Mouse (Mus musculus) lung, adult 2 months (tissue): ENCODE results near the gene Srp54a. TPM values are rescaled to one million over a fixed set of nuclear protein-coding genes. Genes with fewer than 3 reads are reported as not detected.
"Not testable (repeated sequence)": the region's sequence is repeated elsewhere in the genome, so short reads cannot be mapped to it uniquely, and the experiment has no call there.

Source experiments
- DNase-seq: peaks from one replicate; pipeline ENCODE4 v3.0.0; 2022
- H3K4me1 ChIP-seq: fragments of 200-500 bp; 2 replicates; pipeline ENCODE4 v1.6.1; 2011; ENCODE audit warnings: low read length; ENCODE audit not compliant: control insufficient read depth, insufficient read depth
- H3K4me3 ChIP-seq: fragments of 200-500 bp; replicated peaks from 2 replicates; pipeline ENCODE3; 2011; ENCODE audit warnings: low read depth, mild to moderate bottlenecking, control low read depth, low read length; ENCODE audit errors: extremely low read depth
- CTCF ChIP-seq: fragments of 200-500 bp; IDR thresholded peaks from 2 replicates; pipeline ENCODE4 v1.5.1; 2011; ENCODE audit warnings: mild to moderate bottlenecking, low read length, control low read depth; ENCODE audit not compliant: insufficient read depth
- POLR2A ChIP-seq: fragments of 200-500 bp; IDR thresholded peaks from 2 replicates; pipeline ENCODE4 v1.6.1; 2011; ENCODE audit warnings: low read depth, mild to moderate bottlenecking, control low read depth, low read length, borderline replicate concordance; ENCODE audit errors: extremely low read depth
- WGBS: fragments of 180-500 bp; shearing (Covaris S2); methylation state at CpG from one replicate; pipeline ENCODE4 v1.1.7; 2018; 5-methylcytosine and 5-hydroxymethylcytosine counted together
- polyA plus RNA-seq: library from polyadenylated mRNA; depleted of rRNA; stranded (reverse); fragments of >200 nt; gene quantifications from 2 replicates; pipeline ENCODE4 v1.2.3, GENCODE M21; 2012

The Srp54a gene
- polyA plus RNA-seq, 1 experiment: 16.7 TPM

DNA sequence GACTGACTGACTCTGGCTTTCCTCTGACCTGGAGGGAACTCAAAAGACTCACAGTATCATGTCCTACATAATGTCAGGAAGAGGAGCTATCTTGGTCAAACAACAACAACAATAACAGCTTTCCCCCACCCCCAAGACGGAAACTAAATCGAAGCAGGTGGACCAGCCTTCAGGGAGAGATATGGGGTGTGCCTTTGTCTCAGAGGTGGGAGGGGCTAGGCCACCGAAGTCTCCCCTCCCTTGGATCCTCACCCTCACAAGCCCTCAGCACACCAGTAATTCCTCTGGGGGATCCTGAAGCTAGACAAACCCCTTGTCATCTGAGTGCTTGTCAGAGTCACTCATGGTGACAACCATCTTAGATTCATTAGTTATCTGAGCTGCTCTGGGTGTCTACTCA lies 20.2 kb upstream of the Srp54a start:
- DNase-seq: no peak
- Histone ChIP-seq H3K4me1 (no peaks in the 10 kb centered on the region), H3K4me3 (no peak overlapping the region)
- TF ChIP-seq CTCF (no peak), POLR2A (no peak)
- 36% methylated on average over 3 of the region's 3 CpGs for WGBS

DNA sequence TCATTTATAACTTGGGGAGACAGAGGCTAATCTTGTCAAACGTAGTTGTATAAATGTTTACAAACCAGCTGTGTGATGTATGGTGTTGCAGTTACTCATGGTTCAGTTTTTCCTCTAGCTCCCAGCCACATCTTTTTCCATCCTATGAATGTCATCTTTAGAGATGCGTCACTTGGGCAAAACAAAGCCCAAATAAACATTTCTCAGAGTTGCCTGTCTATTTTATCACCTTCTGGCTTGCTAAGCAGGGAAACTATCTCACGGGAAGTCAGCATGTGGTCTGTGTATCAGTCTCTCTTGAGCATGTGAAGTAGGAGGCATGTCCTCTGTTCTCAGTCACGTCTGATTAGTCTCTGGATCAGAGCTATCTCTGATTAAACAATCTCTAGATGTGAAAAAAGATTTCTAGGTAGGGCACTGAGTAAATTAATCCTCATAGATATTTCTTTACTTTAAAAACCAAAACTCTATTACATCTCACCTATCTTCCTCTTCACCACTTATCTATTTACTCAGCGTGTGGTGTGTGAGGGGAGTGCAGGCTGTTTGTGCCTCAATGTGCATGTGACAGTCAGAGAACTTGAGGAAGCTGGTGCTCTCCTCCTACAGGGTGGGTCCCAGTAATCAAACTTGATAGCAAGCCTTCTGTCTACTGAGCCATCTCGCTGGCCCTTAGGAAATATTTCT lies 19.7 kb upstream of the Srp54a start:
- no peak for DNase-seq
- TF ChIP-seq CTCF: no peak
- TF ChIP-seq POLR2A: no peak
- 58% methylated on average over 6 of the region's 6 CpGs for WGBS
- Histone ChIP-seq H3K4me3 (no peak overlapping the region), H3K4me1 (no peaks in the 10 kb centered on the region)

DNA sequence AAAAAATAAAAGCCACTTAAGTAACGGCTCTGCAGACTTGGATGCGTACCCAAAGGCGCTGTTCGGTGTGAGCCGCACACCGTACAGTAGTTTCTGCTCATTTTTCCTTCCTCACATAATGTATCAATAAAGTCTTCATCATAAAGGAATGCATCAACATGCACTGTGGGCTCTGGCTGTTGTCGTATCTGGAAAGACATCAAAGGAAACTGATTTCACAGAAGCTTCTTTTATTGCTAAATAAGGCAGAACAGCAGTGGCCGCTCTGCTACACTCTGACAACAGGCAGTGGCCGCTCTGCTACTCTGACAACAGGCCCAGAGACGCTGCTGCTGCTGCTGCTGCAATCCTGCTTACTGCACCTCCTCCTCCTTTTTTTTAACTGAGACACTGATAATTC lies 19.1 kb upstream of the Srp54a start:
- no peaks in the 10 kb centered on the region for H3K4me1 ChIP-seq
- 64% methylated on average over 10 of the region's 10 CpGs for WGBS
- TF ChIP-seq CTCF (no peak), POLR2A (no peak)
- no peak overlapping the region for H3K4me3 ChIP-seq
- no peak for DNase-seq

DNA sequence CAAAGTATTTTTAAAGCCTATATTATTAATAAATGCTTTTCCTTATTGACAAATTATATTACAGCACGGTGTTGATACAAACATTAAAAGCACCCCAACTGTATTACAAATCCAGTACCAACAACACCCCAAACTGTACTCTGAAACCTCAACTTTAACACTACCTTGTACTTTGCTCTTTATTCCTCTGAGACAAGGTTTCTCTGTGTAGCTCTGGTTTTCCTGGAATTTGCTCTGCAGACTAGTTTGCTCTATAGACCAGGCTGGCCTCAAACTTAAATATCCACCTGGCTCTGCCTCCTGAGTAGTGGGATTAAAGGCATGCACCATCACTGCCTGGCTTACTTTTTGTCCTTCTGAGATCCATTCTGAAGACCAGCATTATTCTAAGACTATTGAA lies 17.9 kb upstream of the Srp54a start:
- TF ChIP-seq CTCF: no peak
- no peak for TF ChIP-seq POLR2A
- Histone ChIP-seq H3K4me1 (no peaks in the 10 kb centered on the region), H3K4me3 (no peak overlapping the region)
- 98% methylated on average over 1 of the region's 1 CpGs for WGBS
- DNase-seq: no peak

DNA sequence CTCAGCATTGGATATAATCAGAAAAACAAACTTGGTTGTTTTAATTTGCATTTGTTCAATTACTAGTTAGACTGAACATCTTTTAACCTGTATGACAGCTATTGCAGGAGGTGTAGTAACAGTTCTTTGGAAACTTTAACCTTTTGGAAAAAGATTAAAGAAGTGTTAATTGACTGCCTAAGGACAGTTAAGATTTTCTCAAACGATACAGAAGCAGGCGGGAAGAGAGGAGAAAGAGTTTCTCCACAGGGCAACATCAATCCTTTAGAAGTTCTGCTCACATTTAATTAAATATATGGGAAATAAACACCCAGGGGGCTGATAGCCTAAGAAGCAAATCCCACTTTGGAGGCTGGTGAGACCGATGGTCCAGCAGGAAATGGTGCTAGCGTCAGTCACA lies 7.6 kb upstream of the Srp54a start:
- H3K4me1 ChIP-seq: no peaks in the 10 kb centered on the region
- H3K4me3 ChIP-seq: no peak overlapping the region
- WGBS: 53% methylated on average over 4 of the region's 4 CpGs
- TF ChIP-seq CTCF (no peak), POLR2A (no peak)
- DNase-seq: no peak

DNA sequence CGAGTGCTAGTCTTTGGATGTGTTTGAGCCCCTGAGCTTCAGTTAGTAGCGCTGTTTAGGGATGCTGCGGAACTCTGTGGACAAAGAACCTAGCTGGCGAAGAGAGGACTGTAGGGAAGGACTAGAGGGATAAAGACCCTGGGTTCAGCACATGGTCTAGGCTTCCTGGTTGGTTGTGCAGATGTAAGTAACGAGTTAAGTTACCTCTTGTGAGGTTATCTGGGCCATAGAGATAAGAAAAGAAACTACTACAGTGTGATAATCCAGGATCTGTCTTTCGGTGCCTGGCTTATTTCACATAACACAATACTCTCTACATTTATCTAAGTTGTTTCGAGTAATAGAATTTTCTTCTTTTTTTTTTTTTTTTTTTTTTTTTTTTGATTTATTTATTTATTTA lies 6.4 kb upstream of the Srp54a start:
- 88% methylated on average over 7 of the region's 7 CpGs for WGBS

DNA sequence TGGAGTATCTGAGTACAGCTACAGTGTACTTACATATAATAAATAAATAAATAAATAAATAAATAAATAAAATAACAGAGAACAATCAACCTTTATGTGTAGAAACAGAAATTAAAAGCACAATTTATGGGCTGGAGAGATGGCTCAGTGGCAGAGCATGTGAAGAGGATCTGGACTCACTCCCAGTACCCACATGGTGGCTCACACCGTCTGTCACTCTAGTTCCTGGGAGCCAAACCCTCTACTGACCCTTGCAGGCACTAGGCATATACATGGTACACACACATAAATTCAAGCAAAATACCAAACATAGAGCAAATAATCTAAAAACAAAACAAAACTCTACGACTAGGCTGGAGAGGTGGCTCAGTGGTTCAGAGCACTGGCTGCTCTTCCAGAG lies 4.8 kb upstream of the Srp54a start:
- H3K4me3 ChIP-seq: no peak overlapping the region
- WGBS: 91% methylated on average over 2 of the region's 2 CpGs
- DNase-seq: no peak

More for the DNA sequence above, 6.4 kb upstream of the Srp54a start:
- Histone ChIP-seq H3K4me3 (no peak overlapping the region), H3K4me1 (no peaks in the 10 kb centered on the region)
- no peak for DNase-seq
- TF ChIP-seq POLR2A (no peak), CTCF (no peak)

DNA sequence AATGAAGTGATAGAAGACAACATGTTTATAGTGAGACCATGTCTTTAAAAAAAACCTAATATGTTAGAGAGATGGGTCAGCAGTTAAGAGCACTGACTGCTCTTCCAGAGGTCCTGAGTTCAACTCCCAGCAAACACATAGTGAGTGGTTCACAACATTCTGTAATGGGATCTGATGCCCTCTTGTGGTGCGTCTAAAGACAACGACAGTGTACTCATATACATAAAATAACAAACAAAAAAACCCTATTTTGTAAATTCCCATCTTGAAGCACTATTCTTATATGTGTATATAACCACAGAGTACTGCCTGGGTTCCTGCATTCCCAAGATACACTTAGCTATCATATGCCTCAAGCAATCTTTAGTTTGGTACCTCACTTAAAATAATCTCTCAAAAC lies 1.4 kb upstream of the Srp54a start:
- WGBS: 35% methylated on average over 2 of the region's 2 CpGs
- DNase-seq, H3K4me1 ChIP-seq, H3K4me3 ChIP-seq: not testable (repeated sequence)

More for the DNA sequence above, 4.8 kb upstream of the Srp54a start:
- H3K4me1 ChIP-seq: no peaks in the 10 kb centered on the region
- TF ChIP-seq POLR2A (no peak), CTCF (no peak)

DNA sequence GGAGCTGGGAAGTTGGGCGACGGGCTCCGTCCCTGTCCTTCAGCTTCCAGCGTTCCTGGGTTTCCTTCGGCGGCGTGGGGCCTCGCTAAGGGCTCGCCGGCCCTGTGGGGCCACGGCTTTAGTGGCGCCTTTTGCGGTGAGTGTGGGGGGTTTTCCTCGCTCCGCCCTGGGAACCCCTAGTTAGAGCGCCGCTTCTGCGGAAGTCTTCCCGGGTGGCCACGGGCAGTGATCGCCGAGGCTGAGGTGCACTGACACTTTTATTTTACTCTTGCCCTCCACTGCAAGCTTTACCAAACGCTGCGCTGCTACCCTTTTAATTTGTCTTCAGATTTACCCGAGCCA lies 510 bp downstream of the Srp54a start:
- H3K4me1 ChIP-seq, DNase-seq: not testable (repeated sequence)
- peak overlapping the region; percentile 65 for H3K4me3 ChIP-seq
- WGBS: under 1% methylated on average over 25 of the region's 25 CpGs

DNA sequence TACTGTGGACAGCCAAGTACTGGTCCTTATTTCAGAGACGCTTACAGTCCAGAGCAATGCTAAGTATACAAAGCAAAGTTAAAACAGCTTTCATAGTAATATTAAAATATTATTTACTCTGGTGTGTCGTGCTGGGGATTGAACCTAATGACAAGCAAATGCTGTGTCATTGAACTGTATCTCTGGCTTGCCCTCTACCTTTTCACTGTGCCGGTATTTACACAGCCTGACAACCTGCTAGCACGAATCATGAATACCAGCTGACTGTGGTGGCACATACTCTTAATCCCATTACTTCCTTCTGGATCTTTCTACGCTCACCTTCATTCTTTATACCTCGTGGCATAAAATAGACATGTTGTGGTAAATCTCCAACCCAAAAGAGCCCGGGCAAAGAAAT lies 12.1 kb downstream of the Srp54a start:
- not testable (repeated sequence) for DNase-seq
- WGBS: 83% methylated on average over 2 of the region's 7 CpGs

DNA sequence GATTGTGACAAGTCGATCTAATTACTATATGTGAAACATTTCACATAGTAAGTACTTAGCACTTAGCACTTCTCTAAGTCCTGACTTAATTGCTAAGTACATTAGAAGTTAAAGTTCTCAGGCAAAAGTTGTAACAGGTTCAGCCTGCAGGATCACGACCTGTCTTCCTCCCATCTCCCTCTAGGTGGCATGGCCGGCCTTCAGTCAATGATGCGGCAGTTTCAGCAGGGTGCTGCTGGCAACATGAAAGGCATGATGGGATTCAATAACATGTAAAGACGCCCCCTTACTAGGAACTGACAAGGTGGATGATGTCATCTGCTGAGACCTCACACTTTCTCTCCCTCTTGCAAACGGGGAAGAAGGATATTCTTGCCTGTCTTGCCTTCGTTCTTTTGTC lies 32.6 kb downstream of the Srp54a start:
- DNase-seq, H3K4me1 ChIP-seq, H3K4me3 ChIP-seq: not testable (repeated sequence)
- no CpG with 5 or more reads among the region's 7 CpGs for WGBS

More for the DNA sequence above, 12.1 kb downstream of the Srp54a start:
- not testable (repeated sequence) for H3K4me3 ChIP-seq, H3K4me1 ChIP-seq

DNA sequence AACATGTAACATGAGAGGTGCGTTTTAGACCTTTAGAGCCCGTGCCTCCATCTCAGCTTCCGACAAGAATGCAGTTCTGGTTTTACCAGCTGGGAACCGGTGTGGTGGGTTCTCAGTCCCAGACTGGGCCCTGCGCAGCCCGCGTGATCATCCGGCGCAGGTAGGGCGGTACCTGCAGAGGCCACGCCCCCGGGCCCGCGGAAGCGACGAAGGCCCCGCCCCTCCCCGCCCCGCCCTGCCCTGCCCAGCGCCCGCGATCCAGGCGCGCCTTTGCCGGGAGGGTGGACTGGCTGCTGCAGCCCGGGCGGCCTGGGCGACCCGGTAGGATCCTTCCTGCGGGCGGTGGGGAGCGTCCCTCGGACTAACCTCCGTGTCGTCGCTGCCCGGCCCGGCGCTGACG lies 44.2 kb downstream of the Srp54a start, which contains the start of gene Fam177a:
Fam177a (plus strand) TSS at position 228 of the 400 bp plus-strand sequence.
- not testable (repeated sequence) for DNase-seq, H3K4me1 ChIP-seq, H3K4me3 ChIP-seq
- no CpG with 5 or more reads among the region's 40 CpGs for WGBS

DNA sequence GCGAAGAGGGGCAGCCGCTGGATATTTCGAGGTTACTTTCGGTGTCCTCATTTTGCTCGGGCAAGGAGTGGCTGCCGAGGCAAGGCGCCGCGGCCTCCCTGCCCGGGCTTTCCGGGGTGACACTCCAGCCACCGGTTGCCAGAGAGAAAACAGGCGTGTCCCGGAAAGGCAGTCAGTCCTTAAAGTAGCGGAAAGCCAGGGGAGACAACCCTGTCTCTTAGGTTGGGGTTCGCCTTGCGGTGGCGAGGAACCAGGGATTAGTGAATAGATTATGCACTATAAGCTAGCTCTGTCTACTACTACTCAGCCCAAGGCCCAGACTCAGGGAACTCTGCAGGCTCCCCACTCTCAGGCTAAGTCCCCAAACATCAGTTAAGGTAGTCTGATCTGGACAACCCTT lies 44.7 kb downstream of the Srp54a start:
- WGBS: no CpG with 5 or more reads among the region's 18 CpGs
- H3K4me1 ChIP-seq, H3K4me3 ChIP-seq, DNase-seq: not testable (repeated sequence)

DNA sequence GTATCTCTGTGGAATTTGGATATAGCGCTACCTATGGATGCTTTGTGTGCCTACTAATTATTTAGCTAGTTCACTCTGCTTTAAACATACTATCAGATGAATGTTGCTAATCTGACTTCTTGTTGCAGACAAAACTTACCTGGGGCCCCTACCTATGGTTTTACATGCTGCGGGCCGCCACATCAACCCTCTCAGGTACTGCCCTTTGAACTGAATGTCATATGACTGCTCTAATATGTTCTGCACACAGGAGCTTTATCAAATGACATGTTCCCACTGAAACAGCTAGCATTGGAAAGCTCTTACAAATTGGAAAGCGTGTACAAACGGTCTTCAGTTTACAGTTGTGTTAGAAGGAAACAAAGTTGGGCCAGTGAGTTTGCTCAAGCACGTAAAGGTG lies 55.5 kb downstream of the Srp54a start:
- no CpG with 5 or more reads among the region's 6 CpGs for WGBS
- H3K4me3 ChIP-seq, DNase-seq, H3K4me1 ChIP-seq: not testable (repeated sequence)

DNA sequence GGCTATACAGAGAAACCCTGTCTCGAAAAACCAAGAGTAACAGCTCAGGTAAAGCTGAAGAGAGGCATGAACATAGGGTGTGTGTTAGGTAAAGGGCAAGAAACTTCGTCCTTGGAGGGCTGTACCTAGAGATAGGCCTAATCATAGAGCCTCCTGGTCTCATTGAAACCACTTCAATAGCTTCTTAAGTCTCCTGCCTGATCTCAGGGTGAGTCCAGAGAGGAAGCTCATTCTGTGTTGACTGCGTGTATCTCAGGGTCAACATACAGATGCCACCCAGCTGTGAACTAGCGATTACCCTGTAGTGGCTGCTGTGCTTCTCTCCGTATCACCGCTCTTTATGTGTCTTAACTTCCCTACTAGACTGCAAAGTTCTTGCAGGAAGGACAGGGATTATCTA lies 57.8 kb downstream of the Srp54a start:
- DNase-seq, H3K4me3 ChIP-seq, H3K4me1 ChIP-seq: not testable (repeated sequence)
- WGBS: no CpG with 5 or more reads among the region's 6 CpGs
